Mouse (Mus musculus): ENCODE measurements around the gene Lmna.

The Lmna gene

GRCm38 (mm10) chr3:88523027-88523426 is 13.3 kb upstream of the Lmna start:
- in situ Hi-C loops (cut with MboI; ENCODE audit: low sequenced_read_pairs): loop anchor here (5.0 kb wide), 1 partner anchor 36 kb away; no protein-coding TSS in a partner anchor

GRCm38 (mm10) chr3:88521803-88522331 is 12.1 kb upstream of the Lmna start:
- in situ Hi-C loops (cut with MboI; ENCODE audit: low sequenced_read_pairs): loop anchor here (5.0 kb wide), 1 partner anchor 35 kb away; no protein-coding TSS in a partner anchor

- in situ Hi-C loops (cut with MboI; ENCODE audit: low sequenced_read_pairs): loop anchor here (5.0 kb wide), 1 partner anchor 34 kb away; no protein-coding TSS in a partner anchor
Measured at GRCm38 (mm10) chr3:88521156-88521555, 11.4 kb upstream of the Lmna start.

- in situ Hi-C loops (cut with MboI; ENCODE audit: low sequenced_read_pairs): loop anchor here (5.0 kb wide), 1 partner anchor 33 kb away; no protein-coding TSS in a partner anchor
Measured at GRCm38 (mm10) chr3:88520078-88520477, 10.3 kb upstream of the Lmna start.

- in situ Hi-C loops (cut with MboI; ENCODE audit: low sequenced_read_pairs): no loop called here
Measured at GRCm38 (mm10) chr3:88518411-88518810, 8.7 kb upstream of the Lmna start.

GRCm38 (mm10) chr3:88516407-88516806 is 6.7 kb upstream of the Lmna start:
- in situ Hi-C loops (cut with MboI; ENCODE audit: low sequenced_read_pairs): no loop called here

- in situ Hi-C loops (cut with MboI; ENCODE audit: low sequenced_read_pairs): no loop called here
Measured at GRCm38 (mm10) chr3:88515095-88515386, 5.3 kb upstream of the Lmna start.

GRCm38 (mm10) chr3:88514231-88515094 is 4.7 kb upstream of the Lmna start:
- in situ Hi-C loops (cut with MboI; ENCODE audit: low sequenced_read_pairs): no loop called here

GRCm38 (mm10) chr3:88513546-88514115 is 3.9 kb upstream of the Lmna start:
- in situ Hi-C loops (cut with MboI; ENCODE audit: low sequenced_read_pairs): no loop called here

- in situ Hi-C loops (cut with MboI; ENCODE audit: low sequenced_read_pairs): no loop called here
Measured at GRCm38 (mm10) chr3:88512896-88513545, 3.3 kb upstream of the Lmna start.

- in situ Hi-C loops (cut with MboI; ENCODE audit: low sequenced_read_pairs): no loop called here
Measured at GRCm38 (mm10) chr3:88512141-88512895, 2.6 kb upstream of the Lmna start.

- in situ Hi-C loops (cut with MboI; ENCODE audit: low sequenced_read_pairs): no loop called here
Measured at GRCm38 (mm10) chr3:88511559-88511958, 1.8 kb upstream of the Lmna start.

GRCm38 (mm10) chr3:88510421-88511289 is 899 bp upstream of the Lmna start:
- in situ Hi-C loops (cut with MboI; ENCODE audit: low sequenced_read_pairs): no loop called here

GRCm38 (mm10) chr3:88509250-88509649 is 506 bp downstream of the Lmna start:
- in situ Hi-C loops (cut with MboI; ENCODE audit: low sequenced_read_pairs): no loop called here

GRCm38 (mm10) chr3:88505765-88506164 is 4.0 kb downstream of the Lmna start:
- in situ Hi-C loops (cut with MboI; ENCODE audit: low sequenced_read_pairs): no loop called here

- in situ Hi-C loops (cut with MboI; ENCODE audit: low sequenced_read_pairs): no loop called here
Measured at GRCm38 (mm10) chr3:88505081-88505480, 4.7 kb downstream of the Lmna start.

- in situ Hi-C loops (cut with MboI; ENCODE audit: low sequenced_read_pairs): no loop called here
Measured at GRCm38 (mm10) chr3:88503881-88504746, 5.6 kb downstream of the Lmna start.

- in situ Hi-C loops (cut with MboI; ENCODE audit: low sequenced_read_pairs): no loop called here
Measured at GRCm38 (mm10) chr3:88503505-88503863, 6.3 kb downstream of the Lmna start.
